Mouse (Mus musculus) hindbrain, embryonic 16.5 days (tissue): ENCODE results near the gene St3gal5. TPM values are rescaled to one million over a fixed set of nuclear protein-coding genes. Genes with fewer than 3 reads are reported as not detected.

Source experiments
- ATAC-seq: fragments of 200-750 bp; cut with Nextera tagmentation; 2 replicates; pipeline ENCODE4 v1.8.0; 2017; ENCODE audit warnings: moderate TSS enrichment, moderate library complexity
- H3K27ac ChIP-seq: fragments of 300-500 bp; sonication (generic); 2 replicates; pipeline ENCODE4 v1.5.1; 2014; ENCODE audit warnings: low read depth, mild to moderate bottlenecking, control low read depth, low read length, moderate library complexity
- H3K27me3 ChIP-seq: fragments of 300-500 bp; sonication (generic); replicated peaks from 2 replicates; pipeline ENCODE4 v1.6.1; 2014; ENCODE audit warnings: low read length; ENCODE audit not compliant: control insufficient read depth, insufficient read depth
- H3K36me3 ChIP-seq: fragments of 300-500 bp; sonication (generic); 2 replicates; pipeline ENCODE4 v1.6.1; 2014; ENCODE audit warnings: mild to moderate bottlenecking, low read length, moderate library complexity, mixed read lengths; ENCODE audit not compliant: control insufficient read depth, insufficient read depth
- H3K4me1 ChIP-seq: fragments of 300-500 bp; sonication (generic); 2 replicates; pipeline ENCODE4 v1.6.1; 2014; ENCODE audit warnings: low read depth, low read length; ENCODE audit not compliant: control insufficient read depth, insufficient read depth
- H3K4me2 ChIP-seq: fragments of 300-500 bp; sonication (generic); 2 replicates; pipeline ENCODE4 v1.6.1; 2014; ENCODE audit warnings: mild to moderate bottlenecking, low read length, control low read depth, moderate library complexity
- H3K4me3 ChIP-seq: fragments of 300-500 bp; sonication (generic); 2 replicates; pipeline ENCODE4 v1.5.1; 2014; ENCODE audit warnings: mild to moderate bottlenecking, low read length, control low read depth, moderate library complexity
- H3K9ac ChIP-seq: fragments of 300-500 bp; sonication (generic); 2 replicates; pipeline ENCODE4 v1.6.1; 2014; ENCODE audit warnings: low read depth, mild to moderate bottlenecking, control low read depth, low read length, moderate library complexity
- H3K9me3 ChIP-seq: fragments of 300-500 bp; sonication (generic); 2 replicates; pipeline ENCODE4 v1.6.1; 2014; ENCODE audit warnings: mild to moderate bottlenecking, low read length, moderate library complexity; ENCODE audit not compliant: control insufficient read depth
- WGBS: fragments of 180-500 bp; shearing (Covaris S2); extraction: QIAGEN DNeasy Blood & Tissue Kit; methylation state at CpG from one replicate; pipeline ENCODE4 v1.1.7; 2014; 5-methylcytosine and 5-hydroxymethylcytosine counted together
- polyA plus RNA-seq: library from polyadenylated mRNA; unstranded; fragments of >200 nt; fragmentation: Nextera tagmentation; extraction: Ambion mirVana; gene quantifications from 2 replicates; pipeline ENCODE4 v1.2.1, GENCODE M21; 2015

The St3gal5 gene
- polyA plus RNA-seq, 1 experiment from 2014 or later, result 69.2 TPM

GRCm38 (mm10) chr6:72177417-72177816 lies 80.0 kb downstream of the St3gal5 start:
- H3K9ac ChIP-seq, result no peak overlapping the region
- H3K4me3 ChIP-seq, result no peak overlapping the region
- H3K27ac ChIP-seq, result no peak overlapping the region
- H3K4me1 ChIP-seq, result no peaks in the 10 kb centered on the region
- ATAC-seq, result no peak
- WGBS, result 72% methylated on average over 3 of the region's 3 CpGs
- no peaks in the 10 kb centered on the region for H3K36me3 ChIP-seq
- no peaks in the 10 kb centered on the region for H3K27me3 ChIP-seq
- no peaks in the 10 kb centered on the region for H3K9me3 ChIP-seq
- H3K4me2 ChIP-seq, result no peak overlapping the region

- Histone ChIP-seq H3K27ac (no peak overlapping the region), H3K4me1 (no peaks in the 10 kb centered on the region), H3K27me3 (no peaks in the 10 kb centered on the region), H3K4me2 (no peak overlapping the region), H3K9ac (no peak overlapping the region), H3K36me3 (no peaks in the 10 kb centered on the region), H3K4me3 (no peak overlapping the region), H3K9me3 (no peaks in the 10 kb centered on the region)
- no peak for ATAC-seq
- WGBS, result 93% methylated on average over 3 of the region's 3 CpGs
Measured at GRCm38 (mm10) chr6:72179006-72179405, 81.6 kb downstream of the St3gal5 start.

- ATAC-seq, result no peak
- WGBS, result 83% methylated on average over 12 of the region's 12 CpGs
- no peak overlapping the region for H3K4me2 ChIP-seq
Measured at GRCm38 (mm10) chr6:72179562-72180502, 82.4 kb downstream of the St3gal5 start.

GRCm38 (mm10) chr6:72184576-72184975 lies 87.2 kb downstream of the St3gal5 start:
- H3K36me3 ChIP-seq, result no peaks in the 10 kb centered on the region
- H3K9me3 ChIP-seq, result no peaks in the 10 kb centered on the region
- H3K27ac ChIP-seq, result no peak overlapping the region
- H3K4me1 ChIP-seq, result peaks cover 9% of the 10 kb centered on the region
- no peaks in the 10 kb centered on the region for H3K27me3 ChIP-seq
- H3K9ac ChIP-seq, result no peak overlapping the region
- H3K4me2 ChIP-seq, result no peak overlapping the region
- H3K4me3 ChIP-seq, result no peak overlapping the region
- no peak for ATAC-seq
- 81% methylated on average over 5 of the region's 5 CpGs for WGBS

More at GRCm38 (mm10) chr6:72179562-72180502, 82.4 kb downstream of the St3gal5 start:
- H3K36me3 ChIP-seq, result no peaks in the 10 kb centered on the region
- no peak overlapping the region for H3K27ac ChIP-seq
- H3K4me1 ChIP-seq, result no peaks in the 10 kb centered on the region
- no peaks in the 10 kb centered on the region for H3K27me3 ChIP-seq
- H3K9ac ChIP-seq, result no peak overlapping the region
- no peak overlapping the region for H3K4me3 ChIP-seq
- no peaks in the 10 kb centered on the region for H3K9me3 ChIP-seq

- Histone ChIP-seq H3K27me3 (0 out of 2 replicates have a peak, but pooled peaks cover 3% of the 10 kb centered on the region), H3K4me3 (no peak overlapping the region), H3K4me1 (peaks cover 11% of the 10 kb centered on the region), H3K27ac (no peak overlapping the region), H3K9me3 (no peaks in the 10 kb centered on the region), H3K4me2 (no peak overlapping the region), H3K9ac (no peak overlapping the region), H3K36me3 (no peaks in the 10 kb centered on the region)
- 3% methylated on average over 6 of the region's 6 CpGs for WGBS
- ATAC-seq, result peak; percentile 82
Measured at GRCm38 (mm10) chr6:72185893-72186490, 88.6 kb downstream of the St3gal5 start.

GRCm38 (mm10) chr6:72186809-72187208 lies 89.4 kb downstream of the St3gal5 start:
- Histone ChIP-seq H3K4me1 (peaks cover 11% of the 10 kb centered on the region), H3K9me3 (no peaks in the 10 kb centered on the region), H3K4me3 (no peak overlapping the region), H3K4me2 (no peak overlapping the region), H3K9ac (no peak overlapping the region), H3K36me3 (no peaks in the 10 kb centered on the region), H3K27me3 (0 out of 2 replicates have a peak, but pooled peaks cover 4% of the 10 kb centered on the region), H3K27ac (no peak overlapping the region)
- ATAC-seq, result no peak
- WGBS, result 74% methylated on average over 6 of the region's 6 CpGs

GRCm38 (mm10) chr6:72189061-72189863 lies 91.9 kb downstream of the St3gal5 start:
- peaks cover 11% of the 10 kb centered on the region for H3K4me1 ChIP-seq
- no peaks in the 10 kb centered on the region for H3K36me3 ChIP-seq
- H3K9me3 ChIP-seq, result no peaks in the 10 kb centered on the region
- H3K27me3 ChIP-seq, result 0 out of 2 replicates have a peak, but pooled peaks cover 4% of the 10 kb centered on the region
- H3K9ac ChIP-seq, result peak overlapping the region; percentile 55
- H3K4me2 ChIP-seq, result peak overlapping the region; percentile 60
- 2% methylated on average over 29 of the region's 29 CpGs for WGBS
- H3K4me3 ChIP-seq, result peak overlapping the region; percentile 23
- ATAC-seq, result peak; percentile 26; the same call in 1 of the 2 replicates
- no peak overlapping the region for H3K27ac ChIP-seq

- H3K27ac ChIP-seq, result no peak overlapping the region
- no peak overlapping the region for H3K9ac ChIP-seq
- no peak overlapping the region for H3K4me3 ChIP-seq
- no peaks in the 10 kb centered on the region for H3K9me3 ChIP-seq
- 0 out of 2 replicates have a peak, but pooled peaks cover 4% of the 10 kb centered on the region for H3K27me3 ChIP-seq
- no peak for ATAC-seq
- peaks cover 11% of the 10 kb centered on the region for H3K4me1 ChIP-seq
- no peaks in the 10 kb centered on the region for H3K36me3 ChIP-seq
- 46% methylated on average over 6 of the region's 6 CpGs for WGBS
- H3K4me2 ChIP-seq, result no peak overlapping the region
Measured at GRCm38 (mm10) chr6:72190120-72190519, 92.7 kb downstream of the St3gal5 start.
